Mouse (Mus musculus): ENCODE measurements at regions not wholly inside any gene's neighbourhood (a gene's known extent, or its start where the extent isn't known, plus 50 kb on each side); places are given as distances from the start of the nearest gene placed in this dataset.

- Histone ChIP-seq H3K79me2 (replicated peaks; ENCODE audit: control insufficient read depth, extremely low read depth, insufficient read depth, poor library complexity, severe bottlenecking) (no peaks in the 10 kb centered on the region), H3K27me3 (replicated peaks) (no peaks in the 10 kb centered on the region), H3K4me3 (replicated peaks in 1 of 3; ENCODE audit: low read depth in 2 of 3, low read length in 2 of 3, poor library complexity in 1 of 3) (no peak overlapping the region), H3K27ac (ENCODE audit: insufficient read depth, low read depth) (no peak overlapping the region), H3K4me1 (ENCODE audit: control insufficient read depth in 1 of 2, insufficient read depth in 2 of 2) (peaks cover 0 to 14% of the 10 kb centered on the region in 2 experiments; a peak in 2 of 4 replicates), H3K4me2 (ENCODE audit: insufficient read depth, low read depth, poor library complexity, severe bottlenecking) (no peak overlapping the region), H3K36me3 (replicated peaks in 1 of 2; ENCODE audit: control insufficient read depth in 1 of 2, insufficient read depth in 1 of 2, low read length in 1 of 2) (no peaks in the 10 kb centered on the region), H3K9ac (ENCODE audit: insufficient read depth, low read depth) (no peak overlapping the region), H3K9me3 (replicated peaks; ENCODE audit: low read length) (no peaks in the 10 kb centered on the region)
- no peak for TF ChIP-seq MAX (IDR thresholded peaks at IDR 0.05; ENCODE audit: low read length)
- no peak for TF ChIP-seq ELF1 (IDR thresholded peaks at IDR 0.05; ENCODE audit: low read depth, low read length)
- TF ChIP-seq EP300 (IDR thresholded peaks at IDR 0.05; ENCODE audit: low read length) = no peak
- TF ChIP-seq CTCF (conservative IDR thresholded peaks at IDR 0.05 in 1 of 2, IDR thresholded peaks at IDR 0.05 in 1 of 2; ENCODE audit: low read depth in 2 of 2, low read length in 2 of 2) = no peak
- no peak for TF ChIP-seq ZMIZ1 (IDR thresholded peaks at IDR 0.05; ENCODE audit: low read depth, low read length)
- in situ Hi-C loops (cut with MboI; ENCODE audit: low pct_ligation_motif_present, low pct_unique_long_range_greater_than_20kb, low sequenced_read_pairs) (loop anchor here (5.0 to 25.0 kb wide), 3 partner anchors 281 to 999 kb away; partner anchors contain the start of gene Trib2), dilution Hi-C loops (cut with MboI; ENCODE audit: extremely low pct_ligation_motif_present, extremely low pct_unique_long_range_greater_than_20kb, low sequenced_read_pairs) (no loop called here)
- DNase-seq (ENCODE audit: extremely low read depth) = no peak
Measured at GRCm38 (mm10) chr12:15536247-15536646, 280.5 kb downstream of the Trib2 start.

DNA sequence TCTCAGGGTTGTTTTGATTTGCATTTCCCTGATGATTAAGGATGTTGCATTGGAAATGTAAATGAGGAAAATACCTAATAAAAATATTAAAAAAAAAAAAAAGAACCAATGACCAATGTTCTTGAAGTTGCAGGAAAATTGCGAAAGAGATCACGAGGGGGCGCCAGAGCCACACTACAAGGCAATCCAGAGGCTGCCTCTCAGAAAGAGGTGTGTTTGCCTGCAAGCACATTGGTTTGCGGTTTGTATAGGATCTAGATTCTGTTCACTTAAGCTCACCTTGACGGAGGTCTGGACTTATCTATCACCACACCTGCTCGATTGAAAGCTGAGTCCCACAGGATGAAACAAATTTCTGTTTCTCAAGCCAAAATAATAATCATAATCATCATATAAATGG is 280.9 kb downstream of the Trib2 start:
- 0 out of 2 replicates have a peak overlapping the region, but pooled peaks have one; percentile 21 for H3K4me2 ChIP-seq (ENCODE audit: insufficient read depth, low read depth, poor library complexity, severe bottlenecking)
- dilution Hi-C loops (cut with MboI; ENCODE audit: extremely low pct_ligation_motif_present, extremely low pct_unique_long_range_greater_than_20kb, low sequenced_read_pairs) (no loop called here), in situ Hi-C loops (cut with MboI; ENCODE audit: low pct_ligation_motif_present, low pct_unique_long_range_greater_than_20kb, low sequenced_read_pairs) (loop anchor here (5.0 to 25.0 kb wide), 3 partner anchors 281 to 999 kb away; partner anchors contain the start of gene Trib2)
- peaks cover 0 to 14% of the 10 kb centered on the region in 2 experiments; a peak in 2 of 4 replicates for H3K4me1 ChIP-seq (ENCODE audit: control insufficient read depth in 1 of 2, insufficient read depth in 2 of 2)
- DNase-seq (ENCODE audit: extremely low read depth) = peak; percentile 81
- TF ChIP-seq BHLHE40 (IDR thresholded peaks at IDR 0.05; ENCODE audit: low read depth, low read length) (0 out of 2 replicates have a peak, but pooled peaks have one; percentile 10), PAX5 (IDR thresholded peaks at IDR 0.05; ENCODE audit: low read length) (no peak), NELFE (IDR thresholded peaks at IDR 0.05; ENCODE audit: low read depth, low read length) (peak; percentile 51; the same call in 1 of the 2 replicates), ZC3H11A (IDR thresholded peaks at IDR 0.05; ENCODE audit: low read depth, low read length) (peak; percentile 92), RAD21 (IDR thresholded peaks at IDR 0.05; ENCODE audit: low read depth, low read length) (peak; percentile 92), EP300 (IDR thresholded peaks at IDR 0.05; ENCODE audit: low read length) (no peak), SMC3 (IDR thresholded peaks at IDR 0.05; ENCODE audit: low read depth, low read length) (peak; percentile 93), ETS1 (conservative IDR thresholded peaks at IDR 0.05; ENCODE audit: low read depth, low read length) (no peak), MAFK (IDR thresholded peaks at IDR 0.05; ENCODE audit: insufficient replicate concordance, low read length) (0 out of 2 replicates have a peak, but pooled peaks have one; percentile 14), MYC (IDR thresholded peaks at IDR 0.05; ENCODE audit: low read depth, low read length) (peak; percentile 73), MEF2A (IDR thresholded peaks at IDR 0.05; ENCODE audit: borderline replicate concordance, low read depth, low read length) (0 out of 2 replicates have a peak, but pooled peaks have one; percentile 24), IRF4 (IDR thresholded peaks at IDR 0.05; ENCODE audit: low read depth, low read length) (peak; percentile 52), SIN3A (IDR thresholded peaks at IDR 0.05; ENCODE audit: low read length) (peak; percentile 72), MXI1 (IDR thresholded peaks at IDR 0.05; ENCODE audit: low read depth, low read length) (peak; percentile 48; the same call in 1 of the 2 replicates), RCOR1 (conservative IDR thresholded peaks at IDR 0.05; ENCODE audit: low read depth, low read length) (no peak), ZNF384 (IDR thresholded peaks at IDR 0.05; ENCODE audit: low read depth, low read length) (peak; percentile 89), MAX (IDR thresholded peaks at IDR 0.05; ENCODE audit: low read length) (peak; percentile 56), CTCF (conservative IDR thresholded peaks at IDR 0.05 in 1 of 2, IDR thresholded peaks at IDR 0.05 in 1 of 2; ENCODE audit: low read depth in 2 of 2, low read length in 2 of 2) (peak; percentile 33 to 86; a peak in 3 of 4 replicates), TCF12 (IDR thresholded peaks at IDR 0.05; ENCODE audit: low read depth, low read length) (0 out of 2 replicates have a peak, but pooled peaks have one; percentile 33)
- no peaks in the 10 kb centered on the region for H3K9me3 ChIP-seq (replicated peaks; ENCODE audit: low read length)
- H3K27ac ChIP-seq (ENCODE audit: insufficient read depth, low read depth) = no peak overlapping the region
- no peaks in the 10 kb centered on the region for H3K36me3 ChIP-seq (replicated peaks in 1 of 2; ENCODE audit: control insufficient read depth in 1 of 2, insufficient read depth in 1 of 2, low read length in 1 of 2)
- H3K9ac ChIP-seq (ENCODE audit: insufficient read depth, low read depth) = no peak overlapping the region
- H3K27me3 ChIP-seq (replicated peaks) = no peaks in the 10 kb centered on the region
- H3K4me3 ChIP-seq (replicated peaks in 1 of 3; ENCODE audit: low read depth in 2 of 3, low read length in 2 of 3, poor library complexity in 1 of 3) = no peak overlapping the region
- no peaks in the 10 kb centered on the region for H3K79me2 ChIP-seq (replicated peaks; ENCODE audit: control insufficient read depth, extremely low read depth, insufficient read depth, poor library complexity, severe bottlenecking)
